ENCODE assay signal across 11 mouse cellular contexts in the genomic region with DNA sequence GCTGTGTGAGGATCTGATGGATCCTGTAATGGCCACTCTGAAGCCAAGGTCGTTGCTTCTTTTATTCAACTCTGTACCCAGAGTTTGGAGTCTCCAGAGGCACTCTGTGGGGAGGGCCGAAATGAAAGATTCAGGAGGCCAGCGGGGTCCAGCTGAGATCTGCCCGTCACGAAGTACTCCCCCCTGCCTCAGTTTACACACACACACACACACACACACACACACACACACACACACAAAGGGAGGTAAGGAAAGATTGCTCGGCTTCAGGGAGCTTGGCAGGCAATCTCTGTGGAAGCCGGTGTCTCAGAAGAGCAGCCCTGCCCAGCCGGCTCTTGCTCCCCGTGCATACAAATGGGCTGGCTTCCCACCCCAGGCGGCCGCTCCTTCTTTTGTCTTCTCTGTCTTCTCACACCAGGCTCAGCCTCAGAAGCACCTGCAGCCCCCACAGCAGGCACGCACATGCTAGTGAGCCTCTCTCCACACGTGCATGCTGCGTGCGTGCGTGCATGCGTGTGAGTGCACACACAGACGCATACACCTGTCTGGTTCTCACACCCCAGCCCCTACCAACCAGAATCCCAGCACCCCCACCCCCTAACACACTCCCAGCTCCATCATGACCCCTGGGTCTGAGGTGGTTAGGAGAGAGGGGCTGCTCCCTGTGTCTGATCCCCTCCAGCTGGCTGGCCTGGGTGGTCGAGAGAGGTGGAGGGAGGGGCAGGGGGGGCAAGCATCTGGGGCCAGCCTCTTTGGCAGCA.
A peak's percentile ranks its signal among the peaks of the same experiment; 100 is the strongest.
DNase-seq lines count a peak whose midpoint lies in the region; ATAC-seq lines count a peak whose summit lies in the region.
"Had no signal": no experiment of that assay in that cellular context is flagged by ENCODE, and none has a peak within 500 bp of the region (broad histone marks: within the 10 kb centered on the region; RNA-seq: fewer than 3 reads in every experiment).

No protein-coding gene starts in this region.

- no peak for ATAC-seq in heart, embryonic 12.5 days (ENCODE audit: insufficient number of reproducible peaks, low FRiP score)
- ATAC-seq in heart, embryonic 11.5 days (replicated peaks; ENCODE audit: insufficient number of reproducible peaks, low FRiP score, low TSS enrichment): no peak
- peak; percentile 41 for ATAC-seq in hindbrain, embryonic 14.5 days (ENCODE audit: low FRiP score)
- ATAC-seq in neural tube, embryonic 11.5 days (ENCODE audit: insufficient read depth, low FRiP score, low TSS enrichment): peak; percentile 40

- no peaks in the 10 kb centered on the region for H3K9me3 ChIP-seq in heart, embryonic 12.5 days (replicated peaks)
- no peaks in the 10 kb centered on the region for H3K9me3 ChIP-seq in heart, embryonic 11.5 days (replicated peaks; ENCODE audit: control insufficient read depth, low read length)
- H3K9me3 ChIP-seq in hindbrain, embryonic 14.5 days (ENCODE audit: control insufficient read depth, low read length): no peaks in the 10 kb centered on the region
- no peaks in the 10 kb centered on the region for H3K9me3 ChIP-seq in neural tube, embryonic 11.5 days (ENCODE audit: control insufficient read depth, low read length)

- 23% methylated on average over 19 of the region's 19 CpGs for WGBS in heart, embryonic 12.5 days
- 15% methylated on average over 19 of the region's 19 CpGs for WGBS in heart, embryonic 11.5 days (ENCODE audit: insufficient replicate concordance)
- WGBS in hindbrain, embryonic 14.5 days: 4% methylated on average over 19 of the region's 19 CpGs
- WGBS in neural tube, embryonic 11.5 days: 4% methylated on average over 19 of the region's 19 CpGs

- H3K4me1 ChIP-seq in heart, embryonic 12.5 days (replicated peaks): peaks cover 40% of the 10 kb centered on the region
- H3K4me1 ChIP-seq in heart, embryonic 11.5 days (ENCODE audit: control insufficient read depth, insufficient read depth, low read length): peaks cover 36% of the 10 kb centered on the region
- peaks cover 67% of the 10 kb centered on the region for H3K4me1 ChIP-seq in hindbrain, embryonic 14.5 days (replicated peaks; ENCODE audit: control insufficient read depth, insufficient read depth, low read length)
- peaks cover 57% of the 10 kb centered on the region for H3K4me1 ChIP-seq in neural tube, embryonic 11.5 days (ENCODE audit: control insufficient read depth, insufficient read depth, low read length)

- intact Hi-C loops in left cerebral cortex, postnatal 14 days (cut with DNase I): no loop called here

- H3K4me3 ChIP-seq in heart, embryonic 12.5 days: no peak overlapping the region
- no peak overlapping the region for H3K4me3 ChIP-seq in heart, embryonic 11.5 days (ENCODE audit: low read depth, low read length)
- H3K4me3 ChIP-seq in hindbrain, embryonic 14.5 days (replicated peaks; ENCODE audit: low read length): no peak overlapping the region
- H3K4me3 ChIP-seq in neural tube, embryonic 11.5 days (ENCODE audit: low read depth, low read length): 0 out of 2 replicates have a peak overlapping the region, but pooled peaks have one; percentile 1
- H3K4me3 ChIP-seq: gastrocnemius, adult 2 months had no signal

- H3K9ac ChIP-seq in heart, embryonic 12.5 days: no peak overlapping the region
- no peak overlapping the region for H3K9ac ChIP-seq in heart, embryonic 11.5 days (ENCODE audit: low read depth, low read length)
- H3K9ac ChIP-seq in hindbrain, embryonic 14.5 days: peak overlapping the region; percentile 47
- peak overlapping the region; percentile 47 for H3K9ac ChIP-seq in neural tube, embryonic 11.5 days (ENCODE audit: low read length)
- H3K9ac ChIP-seq: liver, embryonic 14.5 days had no signal

- peak overlapping the region; percentile 20; the same call in 1 of the 2 replicates for H3K4me2 ChIP-seq in heart, embryonic 12.5 days
- H3K4me2 ChIP-seq in heart, embryonic 11.5 days: no peak overlapping the region
- H3K4me2 ChIP-seq in hindbrain, embryonic 14.5 days (replicated peaks): peak overlapping the region; percentile 5; the same call in 1 of the 2 replicates
- H3K4me2 ChIP-seq in neural tube, embryonic 11.5 days (ENCODE audit: low read depth): peak overlapping the region; percentile 20; the same call in 1 of the 2 replicates

- peak; percentile 74 for DNase-seq in embryo, embryonic 11 days
- peak; percentile 56 for DNase-seq in hindbrain, embryonic 14.5 days (ENCODE audit: low spot score)
- peak; percentile 78 for DNase-seq in neural tube, embryonic 11.5 days (ENCODE audit: low spot score)
- DNase-seq in adrenal gland, adult 2 months: no peak
- DNase-seq in frontal cortex, postnatal 10 days (ENCODE audit: low spot score in 2 of 2): no peak
- DNase-seq in left cerebral cortex, postnatal 14 days (ENCODE audit: low spot score in 2 of 2): no peak
- DNase-seq: gastrocnemius, adult 2 months; heart, postnatal 36 days had no signal

- no peak overlapping the region for H3K27ac ChIP-seq in heart, embryonic 12.5 days (ENCODE audit: poor library complexity, severe bottlenecking)
- no peak overlapping the region for H3K27ac ChIP-seq in heart, embryonic 11.5 days (ENCODE audit: low read depth, low read length)
- peak overlapping the region; percentile 89 for H3K27ac ChIP-seq in hindbrain, embryonic 14.5 days
- peak overlapping the region; percentile 93 for H3K27ac ChIP-seq in neural tube, embryonic 11.5 days (ENCODE audit: low read depth, low read length)
- H3K27ac ChIP-seq: gastrocnemius, adult 2 months; liver, embryonic 14.5 days had no signal

- H3K36me3 ChIP-seq in heart, embryonic 12.5 days: no peaks in the 10 kb centered on the region
- no peaks in the 10 kb centered on the region for H3K36me3 ChIP-seq in heart, embryonic 11.5 days (ENCODE audit: control insufficient read depth, insufficient read depth, low read length)
- no peaks in the 10 kb centered on the region for H3K36me3 ChIP-seq in hindbrain, embryonic 14.5 days (replicated peaks; ENCODE audit: control insufficient read depth, insufficient read depth)
- no peaks in the 10 kb centered on the region; the same call in 1 of the 2 replicates for H3K36me3 ChIP-seq in neural tube, embryonic 11.5 days (ENCODE audit: control insufficient read depth, insufficient read depth, low read length)

- peaks cover 49% of the 10 kb centered on the region for H3K27me3 ChIP-seq in heart, embryonic 12.5 days (replicated peaks)
- peaks cover 38% of the 10 kb centered on the region for H3K27me3 ChIP-seq in heart, embryonic 11.5 days (ENCODE audit: control insufficient read depth, insufficient read depth, low read length)
- H3K27me3 ChIP-seq in hindbrain, embryonic 14.5 days (ENCODE audit: control insufficient read depth, insufficient read depth, low read length): no peaks in the 10 kb centered on the region
- no peaks in the 10 kb centered on the region for H3K27me3 ChIP-seq in neural tube, embryonic 11.5 days (ENCODE audit: control insufficient read depth, insufficient read depth, low read length)

Comparison
In these comparisons a context has a peak if more than half of its experiments do, and no peak if none do; other contexts are left out.
1. ATAC-seq: peak in hindbrain, embryonic 14.5 days (single experiment) and neural tube, embryonic 11.5 days (single experiment); none in heart, embryonic 12.5 days (single experiment) and heart, embryonic 11.5 days (single experiment).
2. H3K27ac ChIP-seq: peak in hindbrain, embryonic 14.5 days (single experiment) and neural tube, embryonic 11.5 days (single experiment); none in heart, embryonic 12.5 days (single experiment) and heart, embryonic 11.5 days (single experiment).
3. H3K9ac ChIP-seq: peak in hindbrain, embryonic 14.5 days (single experiment) and neural tube, embryonic 11.5 days (single experiment); none in heart, embryonic 12.5 days (single experiment) and heart, embryonic 11.5 days (single experiment).
4. DNase-seq: peak in embryo, embryonic 11 days (single experiment), hindbrain, embryonic 14.5 days (single experiment) and neural tube, embryonic 11.5 days (single experiment); none in adrenal gland, adult 2 months (single experiment), frontal cortex, postnatal 10 days (0 of 2) and left cerebral cortex, postnatal 14 days (0 of 2).